Mouse (Mus musculus): ENCODE results near the gene Slc16a1.

GRCm38 (mm10) chr3:104621841-104622240, 16.6 kb upstream of the Slc16a1 start:
- TF ChIP-seq CTCF (IDR thresholded peaks at IDR 0.05; ENCODE audit: extremely low read depth, insufficient read depth, low read length) (no peak), POLR2A (IDR thresholded peaks at IDR 0.05; ENCODE audit: extremely low read depth, insufficient read depth, low read length) (no peak)

Data from cortical plate, adult 2 months (tissue).